Mouse (Mus musculus): ENCODE measurements around the gene Hexim1. TPM values are rescaled to one million over a fixed set of nuclear protein-coding genes. Genes with fewer than 3 reads are reported as not detected.

Gene Hexim1
- polyA plus RNA-seq, 1 experiment from 2014 or later: 1.7 TPM

DNA sequence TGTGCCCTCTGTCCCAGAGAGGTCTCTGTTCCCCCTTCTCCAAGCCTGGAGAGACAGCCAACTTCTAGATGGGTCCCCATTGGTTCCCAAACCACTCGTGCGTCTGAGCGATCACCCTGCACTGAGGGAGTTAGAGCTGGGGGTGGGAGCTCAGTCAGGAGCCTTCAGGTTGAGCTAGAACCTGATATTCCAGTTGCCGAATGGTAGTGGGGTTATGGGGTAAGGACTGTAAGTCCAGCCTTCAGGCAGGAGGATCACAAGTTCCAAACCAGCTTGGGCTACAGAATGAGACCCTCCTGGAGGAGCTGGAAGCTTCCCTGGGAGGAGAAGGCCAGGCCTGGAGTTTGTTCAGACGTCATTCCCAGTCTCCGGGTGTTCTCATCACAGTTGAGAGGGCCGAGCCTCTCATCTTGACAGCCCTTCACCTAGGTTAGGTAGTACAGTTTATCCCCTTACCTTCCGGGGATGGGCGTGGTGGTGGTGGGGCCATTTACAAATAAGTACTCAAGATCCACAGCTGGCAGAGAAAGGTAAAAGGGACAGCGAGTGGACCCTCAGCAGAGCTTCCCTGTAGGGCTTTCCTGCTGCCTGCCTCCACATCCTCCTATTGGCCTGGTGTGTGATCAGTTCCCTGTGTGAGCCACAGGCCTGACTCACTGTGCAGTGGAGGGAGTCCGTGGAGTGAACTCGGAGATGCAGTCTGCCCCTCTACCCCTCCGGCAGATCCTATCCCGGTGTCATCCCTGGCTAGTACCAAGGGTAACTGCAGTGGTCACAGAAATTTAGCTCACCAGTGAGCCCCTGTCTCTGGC is 24.1 kb downstream of the Hexim1 start:
- no peaks in the 10 kb centered on the region; the same call in 1 of the 2 replicates for H3K36me3 ChIP-seq (ENCODE audit: control insufficient read depth, insufficient read depth)
- 74% methylated on average over 14 of the region's 14 CpGs for WGBS (ENCODE audit: insufficient replicate concordance)
- H3K4me3 ChIP-seq (ENCODE audit: low read depth, low read length): no peak overlapping the region
- no peaks in the 10 kb centered on the region for H3K27me3 ChIP-seq (ENCODE audit: control insufficient read depth, insufficient read depth, low read depth, low read length)
- H3K9me3 ChIP-seq (replicated peaks; ENCODE audit: control insufficient read depth, low read length): no peaks in the 10 kb centered on the region
- H3K9ac ChIP-seq (ENCODE audit: low read depth, low read length): no peak overlapping the region
- peak overlapping the region; percentile 15; the same call in 1 of the 2 replicates for H3K27ac ChIP-seq (ENCODE audit: low read length)
- H3K4me2 ChIP-seq (ENCODE audit: low read depth, low read length): no peak overlapping the region
- ATAC-seq (ENCODE audit: low read depth): no peak
- peaks cover 35% of the 10 kb centered on the region for H3K4me1 ChIP-seq (ENCODE audit: control insufficient read depth, low read depth, low read length)

DNA sequence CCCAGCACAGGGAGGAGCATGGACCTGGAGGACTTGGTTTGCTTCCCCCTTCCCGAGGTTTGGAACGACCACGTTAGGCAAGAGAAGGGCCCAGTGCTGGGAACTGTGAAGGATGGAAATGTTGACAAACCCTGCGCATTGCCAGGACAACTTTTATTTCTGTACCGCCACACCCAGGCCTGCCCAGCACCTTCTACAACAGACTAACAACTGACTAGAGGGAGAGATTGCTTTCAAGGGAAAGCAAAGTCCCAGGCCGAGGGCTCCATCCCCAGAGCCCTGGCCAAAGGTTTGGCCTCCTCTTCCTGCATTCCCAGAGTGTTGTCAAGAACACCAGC is 24.7 kb downstream of the Hexim1 start:
- Histone ChIP-seq H3K4me3 (ENCODE audit: low read depth, low read length) (no peak overlapping the region), H3K9me3 (replicated peaks; ENCODE audit: control insufficient read depth, low read length) (no peaks in the 10 kb centered on the region), H3K27me3 (ENCODE audit: control insufficient read depth, insufficient read depth, low read depth, low read length) (no peaks in the 10 kb centered on the region), H3K4me2 (ENCODE audit: low read depth, low read length) (no peak overlapping the region), H3K36me3 (ENCODE audit: control insufficient read depth, insufficient read depth) (no peaks in the 10 kb centered on the region; the same call in 1 of the 2 replicates), H3K27ac (ENCODE audit: low read length) (peak overlapping the region; percentile 15; the same call in 1 of the 2 replicates), H3K9ac (ENCODE audit: low read depth, low read length) (no peak overlapping the region), H3K4me1 (ENCODE audit: control insufficient read depth, low read depth, low read length) (peaks cover 30% of the 10 kb centered on the region)
- no peak for ATAC-seq (ENCODE audit: low read depth)
- WGBS (ENCODE audit: insufficient replicate concordance): 62% methylated on average over 6 of the region's 6 CpGs

DNA sequence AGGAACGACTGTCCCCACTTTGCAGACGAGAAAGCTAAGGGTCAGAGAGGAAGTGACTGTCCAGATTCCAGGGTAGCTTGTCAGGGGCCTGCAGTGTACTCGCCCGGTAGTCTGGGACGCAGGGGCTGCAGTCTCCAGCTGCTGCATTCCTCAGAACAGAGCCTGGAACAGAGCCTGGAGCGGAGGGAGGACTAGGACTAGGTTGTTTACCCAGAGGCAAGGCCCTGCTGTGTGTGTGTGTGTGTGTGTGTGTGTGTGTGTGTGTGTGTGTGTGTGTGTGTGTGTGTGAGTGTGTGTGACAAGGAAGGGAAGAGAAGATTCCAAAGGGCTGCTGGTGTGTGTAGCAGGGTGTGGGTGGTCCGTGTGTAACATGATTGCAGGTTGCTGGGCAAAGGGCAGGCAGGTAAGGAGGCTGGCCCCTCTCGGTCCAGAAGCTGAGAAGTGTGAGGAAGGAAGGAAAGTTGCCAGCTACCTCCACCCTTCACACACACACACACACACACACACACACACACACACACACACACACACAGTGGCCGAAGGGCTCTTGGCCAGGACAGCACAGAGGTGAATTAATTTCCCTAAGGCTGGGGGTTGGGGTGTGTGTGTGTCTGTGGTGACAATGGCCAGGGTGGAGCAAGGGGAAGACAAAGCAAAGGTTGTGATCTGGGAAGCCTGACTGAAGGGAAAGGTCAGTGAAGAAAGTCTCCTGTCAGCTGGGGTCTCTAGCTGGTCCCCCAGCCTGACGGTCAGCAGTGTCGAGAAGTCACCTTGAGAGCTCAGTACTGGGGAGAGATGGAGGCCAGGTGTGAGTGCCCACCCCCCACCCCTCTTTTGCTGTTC is 25.3 kb downstream of the Hexim1 start:
- Histone ChIP-seq H3K4me3 (ENCODE audit: low read depth, low read length) (no peak overlapping the region), H3K4me2 (ENCODE audit: low read depth, low read length) (no peak overlapping the region), H3K4me1 (ENCODE audit: control insufficient read depth, low read depth, low read length) (peaks cover 25% of the 10 kb centered on the region), H3K27me3 (ENCODE audit: control insufficient read depth, insufficient read depth, low read depth, low read length) (no peaks in the 10 kb centered on the region), H3K27ac (ENCODE audit: low read length) (peak overlapping the region; percentile 47), H3K9me3 (replicated peaks; ENCODE audit: control insufficient read depth, low read length) (no peaks in the 10 kb centered on the region), H3K9ac (ENCODE audit: low read depth, low read length) (no peak overlapping the region), H3K36me3 (ENCODE audit: control insufficient read depth, insufficient read depth) (no peaks in the 10 kb centered on the region; the same call in 1 of the 2 replicates)
- WGBS (ENCODE audit: insufficient replicate concordance): 39% methylated on average over 11 of the region's 11 CpGs
- peak; percentile 20; the same call in 1 of the 2 replicates for ATAC-seq (ENCODE audit: low read depth)

DNA sequence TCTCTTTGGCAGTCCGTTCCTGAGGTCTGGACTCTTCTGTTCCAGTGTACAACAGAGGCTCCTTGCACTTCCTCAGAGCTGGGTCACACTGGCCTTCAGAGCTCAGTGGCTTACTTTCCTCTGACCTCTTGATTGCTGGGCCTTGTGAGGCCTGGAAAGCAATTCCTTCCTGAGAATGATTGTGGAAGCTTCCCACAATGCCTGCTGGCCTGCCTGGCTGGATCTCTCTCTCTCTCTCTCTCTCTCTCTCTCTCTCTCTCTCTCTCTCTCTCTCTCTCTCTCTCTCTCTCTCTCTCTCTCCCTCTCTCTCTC is 25.9 kb downstream of the Hexim1 start:
- Histone ChIP-seq H3K9me3 (replicated peaks; ENCODE audit: control insufficient read depth, low read length) (no peaks in the 10 kb centered on the region), H3K27me3 (ENCODE audit: control insufficient read depth, insufficient read depth, low read depth, low read length) (no peaks in the 10 kb centered on the region), H3K9ac (ENCODE audit: low read depth, low read length) (no peak overlapping the region), H3K4me1 (ENCODE audit: control insufficient read depth, low read depth, low read length) (peaks cover 23% of the 10 kb centered on the region), H3K27ac (ENCODE audit: low read length) (peak overlapping the region; percentile 47), H3K4me3 (ENCODE audit: low read depth, low read length) (no peak overlapping the region), H3K36me3 (ENCODE audit: control insufficient read depth, insufficient read depth) (no peaks in the 10 kb centered on the region; the same call in 1 of the 2 replicates), H3K4me2 (ENCODE audit: low read depth, low read length) (no peak overlapping the region)
- 67% methylated on average over 1 of the region's 1 CpGs for WGBS (ENCODE audit: insufficient replicate concordance)
- ATAC-seq (ENCODE audit: low read depth): peak; percentile 16; the same call in 1 of the 2 replicates

DNA sequence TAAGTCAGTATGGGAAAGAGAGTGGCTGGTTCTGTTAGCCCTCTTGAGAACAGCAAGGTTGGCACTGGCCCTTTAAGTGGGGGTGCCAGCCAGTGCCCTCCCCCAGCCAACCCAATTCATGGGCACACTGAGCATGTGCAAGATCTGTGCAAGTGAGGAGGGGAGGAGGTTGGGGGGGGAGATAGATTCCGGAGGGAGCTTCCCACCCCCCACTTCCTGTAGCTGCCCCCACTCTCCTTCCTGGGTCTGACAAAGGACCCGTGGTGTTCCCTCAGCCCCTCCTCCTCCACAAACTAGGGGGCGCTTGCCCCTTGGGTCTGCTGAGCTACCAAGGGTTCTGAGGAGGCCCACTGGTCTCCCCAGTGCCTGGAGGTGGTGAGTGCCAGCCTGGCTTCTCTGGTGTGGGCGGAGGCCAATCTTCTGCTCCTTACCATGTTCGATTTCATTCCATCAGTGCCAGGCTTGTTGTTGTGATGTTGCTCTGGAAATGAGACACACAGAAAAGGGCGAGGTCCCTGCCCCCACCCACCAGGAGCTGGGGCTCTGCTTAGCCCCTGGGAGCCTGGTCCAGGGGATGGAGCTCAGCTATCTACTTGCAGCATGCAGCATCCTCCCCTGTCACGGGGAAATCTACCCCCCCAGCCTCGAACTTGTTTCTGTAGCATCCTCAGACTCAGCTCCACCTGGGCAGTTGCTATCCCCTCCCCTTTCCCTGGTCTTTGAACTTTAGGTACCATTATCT is 26.6 kb downstream of the Hexim1 start:
- no peak overlapping the region for H3K9ac ChIP-seq (ENCODE audit: low read depth, low read length)
- ATAC-seq (ENCODE audit: low read depth): no peak
- no peak overlapping the region for H3K4me2 ChIP-seq (ENCODE audit: low read depth, low read length)

DNA sequence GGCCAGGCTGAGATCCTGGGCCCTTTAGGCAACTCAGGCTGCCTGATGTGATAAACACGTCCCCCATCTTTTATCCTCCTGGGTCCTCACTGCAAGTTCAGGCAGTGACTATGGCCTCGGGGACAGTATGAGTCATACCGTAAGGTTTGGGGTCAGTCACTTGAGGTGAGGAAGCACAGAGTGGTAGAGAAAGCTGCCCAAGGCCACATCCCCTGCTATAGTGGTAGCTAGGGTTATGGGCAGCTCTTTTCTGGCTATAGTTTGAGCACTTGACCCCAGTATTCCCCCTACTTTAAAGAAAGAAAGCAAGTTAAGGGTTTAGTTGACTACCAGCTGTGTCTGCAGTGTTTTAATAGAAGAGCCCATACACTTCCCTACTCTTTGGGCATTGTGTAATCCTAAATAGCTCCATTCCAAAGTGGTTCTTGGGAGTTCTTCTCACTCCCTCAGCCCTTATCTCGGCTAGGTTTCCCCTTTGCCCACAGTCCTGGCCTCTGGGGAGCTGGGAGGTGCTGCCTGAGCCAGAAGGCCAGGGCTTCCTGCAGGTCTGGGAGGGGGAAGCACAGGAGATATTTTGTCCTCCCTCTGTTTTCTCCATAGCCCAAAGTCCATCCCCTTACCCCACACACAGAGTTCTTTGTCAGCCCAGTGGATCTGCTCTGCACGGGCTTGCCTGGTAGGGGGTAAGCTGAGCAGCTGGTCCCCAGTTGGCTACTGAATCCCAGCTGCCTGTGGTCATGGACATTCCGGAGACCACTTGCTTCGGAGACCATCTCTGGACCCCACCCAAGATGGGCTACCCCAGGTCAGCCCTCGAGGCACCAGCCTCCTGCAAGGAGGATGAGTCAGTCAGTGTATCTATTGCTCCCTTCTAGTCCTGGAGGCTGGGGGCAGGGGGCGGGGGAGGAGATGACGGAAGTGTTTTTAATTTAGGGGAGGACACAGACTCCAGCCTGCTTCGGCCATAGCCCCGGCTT is 28.6 kb downstream of the Hexim1 start:
- no peaks in the 10 kb centered on the region for H3K9me3 ChIP-seq (replicated peaks; ENCODE audit: control insufficient read depth, low read length)
- H3K27me3 ChIP-seq (ENCODE audit: control insufficient read depth, insufficient read depth, low read depth, low read length): no peaks in the 10 kb centered on the region
- no peak overlapping the region for H3K27ac ChIP-seq (ENCODE audit: low read length)
- WGBS (ENCODE audit: insufficient replicate concordance): 34% methylated on average over 12 of the region's 12 CpGs
- no peak overlapping the region for H3K4me2 ChIP-seq (ENCODE audit: low read depth, low read length)
- H3K4me3 ChIP-seq (ENCODE audit: low read depth, low read length): no peak overlapping the region
- no peak overlapping the region for H3K9ac ChIP-seq (ENCODE audit: low read depth, low read length)
- no peak for ATAC-seq (ENCODE audit: low read depth)
- peaks cover 23% of the 10 kb centered on the region for H3K4me1 ChIP-seq (ENCODE audit: control insufficient read depth, low read depth, low read length)
- H3K36me3 ChIP-seq (ENCODE audit: control insufficient read depth, insufficient read depth): no peaks in the 10 kb centered on the region

More for the DNA sequence above, 26.6 kb downstream of the Hexim1 start:
- no peaks in the 10 kb centered on the region for H3K9me3 ChIP-seq (replicated peaks; ENCODE audit: control insufficient read depth, low read length)
- H3K36me3 ChIP-seq (ENCODE audit: control insufficient read depth, insufficient read depth): no peaks in the 10 kb centered on the region; the same call in 1 of the 2 replicates
- WGBS (ENCODE audit: insufficient replicate concordance): 22% methylated on average over 8 of the region's 8 CpGs
- no peaks in the 10 kb centered on the region for H3K27me3 ChIP-seq (ENCODE audit: control insufficient read depth, insufficient read depth, low read depth, low read length)
- no peak overlapping the region for H3K4me3 ChIP-seq (ENCODE audit: low read depth, low read length)
- H3K4me1 ChIP-seq (ENCODE audit: control insufficient read depth, low read depth, low read length): peaks cover 23% of the 10 kb centered on the region
- peak overlapping the region; percentile 22; the same call in 1 of the 2 replicates for H3K27ac ChIP-seq (ENCODE audit: low read length)

DNA sequence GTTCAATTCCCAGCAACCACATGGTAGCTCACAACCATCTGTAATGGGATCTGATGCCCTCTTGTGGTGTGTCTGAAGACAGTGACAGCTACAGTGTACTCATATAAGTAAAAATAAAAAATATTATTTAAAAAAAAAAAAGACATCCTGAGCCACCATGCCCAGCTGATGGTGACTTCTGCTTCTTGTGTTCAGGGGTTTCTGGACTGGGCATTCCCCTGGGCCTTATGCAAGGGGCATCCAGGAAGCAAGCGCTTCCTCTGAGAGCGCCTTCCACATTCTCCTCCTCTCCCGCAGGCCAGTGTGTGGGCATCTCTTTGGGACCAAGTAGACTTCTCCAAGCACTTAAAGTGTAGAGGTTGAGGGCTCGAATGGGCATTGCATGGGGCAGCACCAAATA is 30.4 kb downstream of the Hexim1 start:
- Histone ChIP-seq H3K9ac (ENCODE audit: low read depth, low read length) (no peak overlapping the region), H3K4me1 (ENCODE audit: control insufficient read depth, low read depth, low read length) (peaks cover 21% of the 10 kb centered on the region), H3K4me3 (ENCODE audit: low read depth, low read length) (no peak overlapping the region), H3K4me2 (ENCODE audit: low read depth, low read length) (no peak overlapping the region), H3K36me3 (ENCODE audit: control insufficient read depth, insufficient read depth) (no peaks in the 10 kb centered on the region), H3K9me3 (replicated peaks; ENCODE audit: control insufficient read depth, low read length) (no peaks in the 10 kb centered on the region), H3K27ac (ENCODE audit: low read length) (no peak overlapping the region), H3K27me3 (ENCODE audit: control insufficient read depth, insufficient read depth, low read depth, low read length) (no peaks in the 10 kb centered on the region)
- ATAC-seq (ENCODE audit: low read depth): no peak
- WGBS (ENCODE audit: insufficient replicate concordance): 58% methylated on average over 4 of the region's 4 CpGs

DNA sequence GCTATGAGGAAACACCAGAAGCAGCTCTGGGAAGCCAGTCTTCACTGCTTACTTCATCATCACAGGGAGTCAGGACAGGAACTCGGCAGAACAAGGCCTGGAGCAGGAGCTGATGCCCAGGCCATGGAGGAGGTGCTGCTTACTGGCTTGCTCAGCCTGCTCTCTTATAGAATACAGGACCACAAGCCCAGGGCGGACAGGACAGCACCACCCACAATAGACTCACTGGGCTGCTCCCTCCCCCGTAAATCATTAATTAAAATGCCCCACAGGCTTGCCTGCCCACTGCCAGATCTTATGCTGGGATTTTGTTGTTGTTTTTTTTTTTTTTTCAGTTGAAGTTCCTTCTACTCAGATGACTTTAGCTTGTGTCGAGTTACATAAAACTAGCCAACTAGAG is 31.7 kb downstream of the Hexim1 start:
- Histone ChIP-seq H3K27me3 (ENCODE audit: control insufficient read depth, insufficient read depth, low read depth, low read length) (no peaks in the 10 kb centered on the region), H3K4me2 (ENCODE audit: low read depth, low read length) (no peak overlapping the region), H3K4me1 (ENCODE audit: control insufficient read depth, low read depth, low read length) (peaks cover 11% of the 10 kb centered on the region), H3K36me3 (ENCODE audit: control insufficient read depth, insufficient read depth) (no peaks in the 10 kb centered on the region), H3K4me3 (ENCODE audit: low read depth, low read length) (no peak overlapping the region), H3K9me3 (replicated peaks; ENCODE audit: control insufficient read depth, low read length) (no peaks in the 10 kb centered on the region), H3K27ac (ENCODE audit: low read length) (peak overlapping the region; percentile 46; the same call in 1 of the 2 replicates), H3K9ac (ENCODE audit: low read depth, low read length) (no peak overlapping the region)
- WGBS (ENCODE audit: insufficient replicate concordance): 58% methylated on average over 4 of the region's 4 CpGs
- ATAC-seq (ENCODE audit: low read depth): no peak

Measured in liver, embryonic 16.5 days (tissue).